Mouse (Mus musculus) right cerebral cortex, postnatal 25 days (tissue): ENCODE measurements at regions not wholly inside any gene's neighbourhood (a gene's known extent, or its start where the extent isn't known, plus 50 kb on each side); places are given as distances from the start of the nearest gene placed in this dataset.

Experiments used
- DNase-seq: peaks from one replicate; pipeline ENCODE4 v3.0.0; 2022

GRCm38 (mm10) chr5:96936239-96936638 is 61.2 kb upstream of the Bmp2k start:
- DNase-seq = no peak

DNA sequence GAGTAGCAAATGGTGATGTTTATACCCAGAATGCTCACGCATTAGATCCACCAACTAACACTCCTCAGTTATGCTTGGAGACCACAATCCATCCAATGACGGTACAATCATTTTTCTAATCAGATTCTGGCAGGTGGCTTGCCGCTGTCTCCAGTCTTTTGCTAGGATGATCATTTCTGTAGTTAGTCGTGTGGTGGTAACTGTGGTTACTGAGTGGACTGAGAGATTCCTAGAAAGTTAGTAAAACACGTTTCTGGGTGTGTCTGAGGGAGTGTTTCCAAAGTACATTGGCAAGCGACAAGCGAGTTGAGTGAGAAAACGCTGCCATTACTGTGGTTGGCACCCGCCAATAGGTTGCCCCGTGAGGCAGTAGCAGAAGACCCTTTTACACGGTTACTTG is 58.8 kb upstream of the Bmp2k start:
- DNase-seq = no peak

GRCm38 (mm10) chr5:96939273-96939672 is 58.2 kb upstream of the Bmp2k start:
- no peak for DNase-seq

DNA sequence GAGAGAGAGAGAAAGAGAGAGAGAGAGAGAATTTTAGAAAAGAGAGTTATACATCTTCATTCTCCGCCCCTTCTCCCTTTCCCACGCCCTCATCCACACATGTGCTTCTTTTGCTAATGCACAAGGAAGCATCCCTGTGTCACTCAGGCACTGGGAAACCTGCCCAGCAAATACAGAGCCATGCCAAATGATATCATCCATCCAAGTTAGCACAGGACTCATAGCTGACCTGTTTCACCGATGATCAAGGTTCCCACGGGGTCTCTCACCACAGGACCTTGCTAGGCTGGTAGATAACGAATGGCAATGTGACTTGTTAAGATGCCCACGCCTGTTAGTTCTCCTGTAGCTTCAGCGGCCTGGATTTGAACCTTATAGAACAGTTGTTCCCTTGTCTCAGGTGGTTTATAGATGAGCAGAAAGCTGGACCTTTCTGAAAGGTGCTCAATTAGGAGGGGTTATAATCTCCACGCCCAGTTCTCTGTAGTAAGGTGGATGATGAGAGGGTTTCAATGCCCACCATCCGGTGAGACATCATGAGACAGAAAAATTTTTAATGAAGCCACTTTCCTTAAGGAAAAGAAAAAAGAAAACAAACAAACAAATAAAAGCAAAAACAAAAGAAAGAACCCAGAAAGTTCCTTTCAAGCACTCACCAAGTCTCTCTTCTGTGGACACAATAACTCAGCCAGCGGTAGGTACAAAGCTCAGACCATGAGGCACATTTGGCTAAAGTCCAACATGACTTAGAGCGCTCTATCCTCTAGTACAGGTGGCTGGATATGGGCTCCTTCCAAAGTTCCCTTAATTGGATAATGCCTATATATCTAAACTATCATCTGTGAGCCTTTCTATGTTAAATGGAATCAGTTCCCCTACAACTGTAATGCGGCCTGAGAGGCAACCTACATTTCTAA is 57.1 kb upstream of the Bmp2k start:
- DNase-seq = no peak

GRCm38 (mm10) chr5:96941087-96941468 is 56.4 kb upstream of the Bmp2k start:
- no peak for DNase-seq

GRCm38 (mm10) chr5:96941518-96941917 is 56.0 kb upstream of the Bmp2k start:
- DNase-seq = no peak
